Mouse (Mus musculus) heart, adult 2 months (tissue): ENCODE results near the gene Cdadc1. TPM values are rescaled to one million over a fixed set of nuclear protein-coding genes. Genes with fewer than 3 reads are reported as not detected.

ENCODE experiments used
- DNase-seq, 2 experiments: peaks; one replicate each; pipeline ENCODE4 v3.0.0; 2021
- H3K27ac ChIP-seq: fragments of 200-600 bp; 2 replicates; pipeline ENCODE4 v1.8.1; 2022
- H3K27me3 ChIP-seq: fragments of 200-500 bp; 2 replicates; pipeline ENCODE4 v1.6.1; 2012; ENCODE audit warnings: mild to moderate bottlenecking, low read length, inconsistent platforms, mixed read lengths; ENCODE audit not compliant: control insufficient read depth, insufficient read depth
- H3K36me3 ChIP-seq: fragments of 200-500 bp; 2 replicates; pipeline ENCODE4 v1.6.1; 2012; ENCODE audit warnings: low read length, inconsistent platforms; ENCODE audit not compliant: control insufficient read depth, insufficient read depth
- H3K4me1 ChIP-seq: fragments of 200-500 bp; 2 replicates; pipeline ENCODE4 v1.6.1; 2011; ENCODE audit warnings: low read length; ENCODE audit not compliant: control insufficient read depth, insufficient read depth
- H3K4me3 ChIP-seq: fragments of 200-600 bp; 2 replicates; pipeline ENCODE4 v1.8.1; 2022
- H3K79me2 ChIP-seq: fragments of 200-500 bp; replicated peaks from 2 replicates; pipeline ENCODE4 v1.6.1; 2012; ENCODE audit warnings: mild to moderate bottlenecking, inconsistent platforms, low read length, moderate library complexity, mixed read lengths; ENCODE audit not compliant: control insufficient read depth, insufficient read depth
- H3K9ac ChIP-seq: fragments of 200-500 bp; 2 replicates; pipeline ENCODE4 v1.6.1; 2012; ENCODE audit warnings: low read depth, mild to moderate bottlenecking, control low read depth, inconsistent platforms, low read length, mixed read lengths
- CTCF ChIP-seq: fragments of 200-600 bp; IDR thresholded peaks from 2 replicates; pipeline ENCODE4 v1.8.1; 2022; ENCODE audit warnings: antibody characterized with exemption, mild to moderate bottlenecking, moderate library complexity
- EP300 ChIP-seq: fragments of 200-500 bp; IDR thresholded peaks from 2 replicates; pipeline ENCODE4 v1.6.1; 2011; ENCODE audit warnings: low read depth, low read length, control low read depth; ENCODE audit not compliant: insufficient read depth
- POLR2A ChIP-seq: fragments of 200-500 bp; IDR thresholded peaks from 2 replicates; pipeline ENCODE4 v1.6.1; 2011; ENCODE audit warnings: mild to moderate bottlenecking, low read depth, low read length, control low read depth; ENCODE audit not compliant: insufficient read depth
- WGBS: fragments of 180-500 bp; shearing (Covaris S2); methylation state at CpG from one replicate; pipeline ENCODE4 v1.1.7; 2018; 5-methylcytosine and 5-hydroxymethylcytosine counted together
- intact Hi-C: fragments of 180-260 bp; cut with DNase I; formaldehyde crosslinking; loops from one replicate; pipeline ENCODE4 v1.15.1; 2025
- polyA plus RNA-seq: library from polyadenylated mRNA; depleted of rRNA; stranded (reverse); fragments of >200 nt; gene quantifications from 2 replicates; pipeline ENCODE4 v1.2.3, GENCODE M21; 2012
- total RNA-seq, 2 experiments: library from RNA; stranded (reverse); gene quantifications; 2 replicates each; pipeline ENCODE4 v1.2.3; 2021

Gene Cdadc1
- total and polyA plus RNA-seq, 3 experiments, result 8.0 to 50.4 (median 43.9) TPM

DNA sequence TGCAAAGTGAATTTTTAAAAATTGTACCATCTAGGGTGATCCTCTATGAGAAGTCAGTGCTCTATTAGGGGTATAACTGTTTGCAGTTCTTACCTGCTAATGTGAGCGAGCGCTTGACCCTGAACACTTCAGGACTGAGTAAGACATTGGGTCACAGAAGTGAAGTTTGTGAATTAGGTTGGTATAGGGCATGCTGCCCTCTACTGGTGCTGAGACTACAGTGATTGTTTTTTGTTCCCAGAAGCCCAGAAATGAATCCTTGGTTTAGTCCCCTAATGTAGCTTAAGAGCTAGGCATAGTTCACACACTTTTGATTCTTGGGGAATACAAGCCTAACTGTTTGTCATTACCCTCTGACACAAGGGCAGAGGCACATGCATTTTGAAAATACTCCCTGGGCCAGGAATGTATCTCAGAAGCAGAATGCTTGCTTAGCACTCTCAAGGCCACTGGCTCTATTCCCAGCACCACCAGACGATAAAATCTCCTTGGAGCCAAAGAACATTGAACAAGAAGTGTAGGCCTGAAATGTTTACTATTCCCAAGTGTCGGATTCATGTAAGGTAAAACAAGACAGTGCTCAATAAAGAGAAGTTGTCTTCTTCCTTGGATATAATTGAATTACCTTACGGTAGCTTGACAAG lies 6.4 kb upstream of the Cdadc1 start:
- intact Hi-C loops, result loop anchor here (2.0 kb wide), 1 partner anchor 339 kb away; no protein-coding TSS in a partner anchor
- peak in 1 of 2 experiments; percentile 14 for DNase-seq

GRCm38 (mm10) chr14:59598260-59598627 lies 485 bp upstream of the Cdadc1 start:
- Histone ChIP-seq H3K36me3 (peaks cover 4% of the 10 kb centered on the region), H3K27me3 (peaks cover 2% of the 10 kb centered on the region; the same call in 1 of the 2 replicates), H3K27ac (peak overlapping the region; percentile 94), H3K4me1 (peaks cover 1% of the 10 kb centered on the region; the same call in 1 of the 2 replicates), H3K4me3 (peak overlapping the region; percentile 96), H3K79me2 (no peaks in the 10 kb centered on the region; the same call in 1 of the 2 replicates), H3K9ac (peak overlapping the region; percentile 61)
- intact Hi-C loops, result loop anchor here (1.0 to 10.0 kb wide), 2 partner anchors 397 to 667 kb away; partner anchors contain the start of genes Mtmr6 and Rcbtb1
- 1% methylated on average over 8 of the region's 8 CpGs for WGBS
- no peak for DNase-seq
- no peak for TF ChIP-seq POLR2A
- no peak for TF ChIP-seq CTCF
- TF ChIP-seq EP300, result no peak

More for the DNA sequence above, 6.4 kb upstream of the Cdadc1 start:
- no peak overlapping the region for H3K4me3 ChIP-seq
- no peaks in the 10 kb centered on the region for H3K79me2 ChIP-seq
- no peak overlapping the region for H3K27ac ChIP-seq
- no peaks in the 10 kb centered on the region for H3K36me3 ChIP-seq
- H3K9ac ChIP-seq, result no peak overlapping the region
- peaks cover 2% of the 10 kb centered on the region; the same call in 1 of the 2 replicates for H3K27me3 ChIP-seq
- TF ChIP-seq CTCF, result peak; percentile 87
- TF ChIP-seq POLR2A, result no peak
- no peak for TF ChIP-seq EP300
- no peaks in the 10 kb centered on the region for H3K4me1 ChIP-seq
- WGBS, result 54% methylated on average over 5 of the region's 5 CpGs

DNA sequence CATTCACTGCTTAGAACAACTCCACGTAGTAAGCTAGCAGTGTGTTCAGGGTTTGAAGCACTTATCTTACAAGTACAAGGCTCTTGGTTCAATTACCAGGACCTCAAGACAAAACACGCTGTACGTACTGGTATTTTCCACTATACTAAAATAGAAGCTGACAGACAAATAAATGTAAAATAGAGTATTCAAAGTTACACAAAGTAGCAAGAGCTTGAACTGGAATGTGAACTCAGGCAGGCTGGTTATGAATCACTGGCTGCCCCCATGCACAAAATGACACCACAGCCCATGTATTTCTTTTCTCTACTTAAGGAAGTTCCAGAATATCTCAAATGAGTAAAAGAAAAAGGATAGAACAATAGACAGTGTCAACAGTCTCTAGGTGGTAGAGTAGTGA lies 2.8 kb downstream of the Cdadc1 start:
- TF ChIP-seq POLR2A (no peak), EP300 (no peak), CTCF (no peak)
- intact Hi-C loops, result loop anchor here (10.0 kb wide), 1 partner anchor 670 kb away; the partner anchor contains the start of gene Mtmr6
- no peaks in the 10 kb centered on the region for H3K27me3 ChIP-seq
- peaks cover 1% of the 10 kb centered on the region; the same call in 1 of the 2 replicates for H3K4me1 ChIP-seq
- peaks cover 4% of the 10 kb centered on the region for H3K36me3 ChIP-seq
- no peak for DNase-seq
- H3K9ac ChIP-seq, result no peak overlapping the region
- H3K79me2 ChIP-seq, result no peaks in the 10 kb centered on the region; the same call in 1 of the 2 replicates
- H3K27ac ChIP-seq, result no peak overlapping the region
- no peak overlapping the region for H3K4me3 ChIP-seq
- WGBS, result 93% methylated on average over 3 of the region's 3 CpGs

GRCm38 (mm10) chr14:59592593-59592992 lies 5.2 kb downstream of the Cdadc1 start:
- TF ChIP-seq POLR2A, result no peak
- no peak for TF ChIP-seq EP300
- TF ChIP-seq CTCF, result no peak
- Histone ChIP-seq H3K27ac (no peak overlapping the region), H3K79me2 (no peaks in the 10 kb centered on the region; the same call in 1 of the 2 replicates), H3K4me3 (no peak overlapping the region), H3K36me3 (peaks cover 4% of the 10 kb centered on the region), H3K9ac (no peak overlapping the region), H3K27me3 (no peaks in the 10 kb centered on the region), H3K4me1 (peaks cover 1% of the 10 kb centered on the region; the same call in 1 of the 2 replicates)
- WGBS, result 92% methylated on average over 3 of the region's 3 CpGs
- DNase-seq, result no peak
- intact Hi-C loops, result loop anchor here (10.0 kb wide), 1 partner anchor 672 kb away; the partner anchor contains the start of gene Mtmr6

- TF ChIP-seq POLR2A, result no peak
- TF ChIP-seq CTCF, result no peak
- TF ChIP-seq EP300, result no peak
- Histone ChIP-seq H3K4me3 (no peak overlapping the region), H3K36me3 (peaks cover 4% of the 10 kb centered on the region), H3K79me2 (no peaks in the 10 kb centered on the region; the same call in 1 of the 2 replicates), H3K27ac (no peak overlapping the region), H3K9ac (no peak overlapping the region), H3K4me1 (peaks cover 1% of the 10 kb centered on the region; the same call in 1 of the 2 replicates), H3K27me3 (no peaks in the 10 kb centered on the region)
- DNase-seq, result no peak
- WGBS, result 82% methylated on average over 8 of the region's 8 CpGs
- intact Hi-C loops, result loop anchor here (10.0 kb wide), 1 partner anchor 673 kb away; the partner anchor contains the start of gene Mtmr6
Observed at GRCm38 (mm10) chr14:59591901-59592300, 5.9 kb downstream of the Cdadc1 start.

- Histone ChIP-seq H3K4me3 (no peak overlapping the region), H3K9ac (no peak overlapping the region), H3K79me2 (no peaks in the 10 kb centered on the region), H3K27ac (no peak overlapping the region), H3K4me1 (no peaks in the 10 kb centered on the region; the same call in 1 of the 2 replicates), H3K36me3 (no peaks in the 10 kb centered on the region; the same call in 1 of the 2 replicates), H3K27me3 (no peaks in the 10 kb centered on the region)
- DNase-seq, result no peak
- TF ChIP-seq CTCF, result peak; percentile 71
- no peak for TF ChIP-seq POLR2A
- TF ChIP-seq EP300, result no peak
- intact Hi-C loops, result loop anchor here (10.0 kb wide), 1 partner anchor 674 kb away; the partner anchor contains the start of gene Mtmr6
- WGBS, result 68% methylated on average over 1 of the region's 1 CpGs
Observed at GRCm38 (mm10) chr14:59590614-59591013, 7.1 kb downstream of the Cdadc1 start.
